Mouse (Mus musculus): Measurements from ENCODE around the gene Bnc2. TPM values are rescaled to one million over a fixed set of nuclear protein-coding genes. Genes with fewer than 3 reads are reported as not detected.

Bnc2 gene
- polyA plus RNA-seq (2015; fragmentation: Nextera tagmentation; extraction: Ambion mirVana) = 2.3 and 2.7 TPM in 2 replicates

GRCm38 (mm10) chr4:84675171-84675973 is at the start of gene Bnc2:
TSS of gene Bnc2 (minus strand) at chr4:84675275.
- no peak within 1 kb of the TSS for H3K27ac ChIP-seq (replicated peaks)
- no peaks in the 10 kb centered on the region for H3K36me3 ChIP-seq
- ATAC-seq (replicated peaks) = peak; percentile 78
- H3K9ac ChIP-seq (replicated peaks) = peak within 1 kb of the TSS; percentile 36
- H3K27me3 ChIP-seq = peaks cover 62% of the 10 kb centered on the region
- H3K9me3 ChIP-seq = no peaks in the 10 kb centered on the region
- H3K4me2 ChIP-seq (replicated peaks) = peak within 1 kb of the TSS; percentile 100
- H3K4me3 ChIP-seq = peak within 1 kb of the TSS; percentile 64
- peaks cover 24% of the 10 kb centered on the region for H3K4me1 ChIP-seq
- whole genome bisulfite sequencing = under 1% methylated on average over 71 of the region's 80 CpGs

DNA sequence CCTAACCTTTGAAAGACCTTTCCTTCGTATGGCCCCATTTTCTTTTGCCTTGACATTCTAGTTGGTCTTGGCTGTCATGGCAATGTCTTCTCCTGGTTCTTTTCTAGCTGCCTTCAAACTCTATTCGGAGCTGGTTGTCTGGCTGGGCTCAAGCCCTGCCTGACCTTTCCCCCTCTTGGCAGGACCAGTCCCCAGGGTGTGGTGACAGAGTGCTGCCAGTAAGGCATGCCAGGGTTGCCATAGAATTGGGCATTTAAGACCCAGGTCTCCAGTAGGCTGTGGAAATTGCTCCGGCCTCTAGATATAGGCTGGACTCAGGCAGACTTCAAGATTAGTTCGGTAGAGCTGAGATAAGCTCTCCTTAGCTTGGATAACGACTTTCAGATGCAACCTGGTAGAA is 32.9 kb upstream of the Bnc2 start:
- Histone ChIP-seq H3K36me3 (no peaks in the 10 kb centered on the region), H3K4me2 (replicated peaks) (no peak overlapping the region), H3K9ac (replicated peaks) (no peak overlapping the region), H3K27me3 (no peaks in the 10 kb centered on the region), H3K4me3 (no peak overlapping the region), H3K4me1 (no peaks in the 10 kb centered on the region), H3K9me3 (no peaks in the 10 kb centered on the region), H3K27ac (replicated peaks) (no peak overlapping the region)
- ATAC-seq (replicated peaks) = no peak
- 85% methylated on average over 5 of the region's 5 CpGs for WGBS

DNA sequence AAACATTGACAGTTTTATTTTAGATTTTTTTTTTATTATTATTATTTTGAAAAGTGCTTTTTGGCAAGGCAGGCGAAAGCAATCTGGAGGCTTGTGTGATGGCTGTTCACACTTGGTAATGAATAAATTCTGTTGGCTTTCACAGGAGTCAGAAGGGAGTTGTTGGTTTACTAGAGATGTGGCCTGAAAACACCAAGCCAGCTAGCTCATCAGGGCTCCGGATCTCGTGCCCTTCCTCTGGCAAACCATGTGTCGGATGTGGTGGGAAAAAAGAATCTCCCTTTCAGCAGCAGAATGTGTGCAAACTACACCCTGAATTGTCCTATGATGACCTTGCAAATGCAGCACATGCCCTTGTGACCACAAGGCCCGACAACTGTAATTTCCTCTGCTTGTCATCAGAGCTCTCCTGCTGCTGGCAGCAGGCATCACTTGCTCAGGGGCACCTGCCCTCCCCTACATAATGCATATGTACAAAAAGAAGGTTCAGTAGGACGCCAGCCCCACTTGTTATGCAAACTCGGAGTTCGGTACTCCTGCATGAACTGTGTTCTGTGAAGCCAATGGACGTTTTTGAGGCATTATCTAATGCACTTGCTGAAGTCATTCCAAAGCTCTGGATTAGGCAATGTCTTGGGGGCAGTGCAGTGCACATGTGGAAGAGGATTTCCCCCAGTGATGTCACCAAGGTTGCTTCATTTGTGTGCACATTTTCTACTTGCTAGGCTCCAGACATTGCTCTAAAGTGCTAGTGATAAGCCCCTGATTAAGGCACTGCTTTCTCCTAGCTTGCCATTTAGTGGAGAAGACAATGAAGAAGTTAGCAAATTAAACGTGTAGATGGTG is 10.7 kb upstream of the Bnc2 start:
- no peak overlapping the region for H3K27ac ChIP-seq (replicated peaks)
- H3K4me2 ChIP-seq (replicated peaks) = no peak overlapping the region
- no peak overlapping the region for H3K9ac ChIP-seq (replicated peaks)
- no peak overlapping the region for H3K4me3 ChIP-seq
- H3K27me3 ChIP-seq = no peaks in the 10 kb centered on the region
- WGBS = 50% methylated on average over 10 of the region's 10 CpGs
- H3K9me3 ChIP-seq = no peaks in the 10 kb centered on the region
- no peaks in the 10 kb centered on the region for H3K36me3 ChIP-seq
- ATAC-seq (replicated peaks) = no peak
- peaks cover 4% of the 10 kb centered on the region; the same call in 1 of the 2 replicates for H3K4me1 ChIP-seq

DNA sequence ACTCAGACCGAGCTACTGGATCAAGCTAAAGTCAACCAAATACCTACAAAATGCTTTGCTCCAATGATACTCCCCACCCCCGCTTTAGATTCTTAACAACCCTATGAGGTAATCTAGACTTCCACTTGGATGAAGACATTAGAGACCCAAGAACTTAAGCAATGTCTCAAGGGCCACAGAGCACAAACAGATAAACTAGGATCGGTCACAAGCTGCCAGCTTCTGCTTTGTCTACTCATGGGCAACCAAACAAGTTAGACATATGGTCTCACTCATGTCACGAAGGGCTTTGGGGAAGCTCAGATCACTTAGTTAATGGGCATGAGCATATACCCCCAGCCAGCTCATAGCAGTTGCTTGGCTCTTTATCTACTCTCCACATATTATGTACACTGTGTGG is 9.9 kb upstream of the Bnc2 start:
- Histone ChIP-seq H3K4me3 (no peak overlapping the region), H3K9me3 (no peaks in the 10 kb centered on the region), H3K27me3 (no peaks in the 10 kb centered on the region), H3K4me2 (replicated peaks) (no peak overlapping the region), H3K9ac (replicated peaks) (no peak overlapping the region), H3K4me1 (peaks cover 4% of the 10 kb centered on the region; the same call in 1 of the 2 replicates), H3K27ac (replicated peaks) (no peak overlapping the region), H3K36me3 (no peaks in the 10 kb centered on the region)
- WGBS = 70% methylated on average over 4 of the region's 4 CpGs
- peak; percentile 35; the same call in 1 of the 2 replicates for ATAC-seq (replicated peaks)

- under 1% methylated on average over 19 of the region's 19 CpGs for WGBS
- H3K27ac ChIP-seq (replicated peaks) = no peak overlapping the region
These were observed 870 bp upstream of the Bnc2 start for GRCm38 (mm10) chr4:84675974-84676315.

DNA sequence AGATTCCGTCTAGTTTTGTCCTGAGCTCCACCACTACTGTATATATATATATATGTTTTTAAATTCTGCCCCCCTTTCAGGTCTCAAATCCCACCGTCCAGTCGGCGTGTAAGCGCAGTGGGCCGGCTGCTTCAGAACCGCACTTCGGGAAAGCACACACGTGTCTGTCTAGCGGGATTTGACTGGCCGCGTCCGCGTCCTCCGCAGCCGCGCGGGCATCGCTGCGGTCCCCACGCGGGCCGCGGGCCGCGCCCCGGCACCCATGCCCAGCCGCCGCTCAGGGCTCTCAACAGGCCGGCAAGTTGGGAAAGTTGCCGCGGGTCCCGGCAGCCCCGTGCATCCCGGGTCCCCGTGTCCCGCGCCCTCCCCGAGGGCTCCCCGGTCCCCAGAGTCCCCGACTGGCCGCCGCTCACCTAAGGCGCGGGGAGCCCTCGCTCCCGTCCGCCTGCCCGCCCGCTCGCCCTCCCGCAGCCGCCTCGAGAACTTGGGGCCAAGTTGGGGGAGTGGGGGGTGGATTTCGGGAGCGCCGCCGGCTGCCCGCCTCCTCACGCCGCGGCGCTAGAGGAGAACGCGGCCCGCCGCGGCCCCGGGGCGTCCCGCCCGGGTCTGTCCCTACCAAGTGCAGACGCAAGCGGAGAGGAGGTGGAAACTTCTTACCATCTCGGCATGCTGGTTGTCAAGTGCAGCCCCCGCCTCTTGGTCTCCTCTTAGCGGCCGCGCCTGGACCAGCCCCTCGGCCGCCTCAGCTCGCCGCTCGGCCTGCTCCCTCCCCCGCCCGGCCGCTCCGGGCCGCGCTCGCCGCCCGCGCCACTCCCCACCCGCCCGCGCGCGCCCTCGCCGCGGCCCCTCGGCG is 531 bp downstream of the Bnc2 start:
- Histone ChIP-seq H3K36me3 (no peaks in the 10 kb centered on the region), H3K27ac (replicated peaks) (no peak overlapping the region), H3K9ac (replicated peaks) (peak overlapping the region; percentile 36), H3K4me1 (peaks cover 24% of the 10 kb centered on the region), H3K4me2 (replicated peaks) (peak overlapping the region; percentile 100), H3K9me3 (no peaks in the 10 kb centered on the region), H3K4me3 (peak overlapping the region; percentile 64), H3K27me3 (peaks cover 65% of the 10 kb centered on the region)
- peak; percentile 76 for ATAC-seq (replicated peaks)
- WGBS = under 1% methylated on average over 93 of the region's 104 CpGs

More at GRCm38 (mm10) chr4:84675974-84676315, 870 bp upstream of the Bnc2 start:
- no peak for ATAC-seq (replicated peaks)
- H3K4me1 ChIP-seq = peaks cover 24% of the 10 kb centered on the region
- no peaks in the 10 kb centered on the region for H3K9me3 ChIP-seq
- no peaks in the 10 kb centered on the region for H3K36me3 ChIP-seq
- H3K27me3 ChIP-seq = peaks cover 62% of the 10 kb centered on the region
- peak overlapping the region; percentile 64 for H3K4me3 ChIP-seq
- no peak overlapping the region for H3K9ac ChIP-seq (replicated peaks)
- peak overlapping the region; percentile 100 for H3K4me2 ChIP-seq (replicated peaks)

DNA sequence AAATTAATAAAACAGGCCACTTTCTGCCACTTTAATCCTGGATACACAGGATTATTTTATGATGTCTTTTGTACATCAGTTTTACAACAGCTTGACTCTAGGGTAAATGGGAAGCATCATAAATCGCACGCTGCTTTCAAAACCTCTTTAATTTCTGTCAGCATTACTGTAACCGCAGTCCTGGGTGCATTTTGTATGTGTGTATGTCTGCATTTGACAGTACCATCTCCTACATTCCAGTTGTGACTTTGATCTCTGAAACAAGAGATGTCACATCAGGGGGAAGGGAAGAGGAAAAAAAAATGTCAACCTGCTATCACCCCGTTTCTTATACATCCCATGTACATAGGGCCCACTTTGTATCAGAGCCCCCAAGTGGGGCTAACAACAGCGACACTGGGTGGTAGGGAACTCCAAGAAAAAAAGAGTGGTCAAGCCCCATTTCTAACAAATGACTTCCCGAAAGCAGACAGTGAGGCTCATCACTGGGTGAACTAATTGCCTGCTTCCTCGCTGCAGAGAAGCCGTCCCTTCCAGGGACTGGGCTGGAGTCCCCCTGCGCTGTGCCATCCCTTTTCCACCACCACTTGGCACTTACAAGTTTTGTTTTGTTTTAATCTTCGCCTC is 1.3 kb downstream of the Bnc2 start:
- peaks cover 24% of the 10 kb centered on the region for H3K4me1 ChIP-seq
- H3K9ac ChIP-seq (replicated peaks) = no peak overlapping the region
- H3K9me3 ChIP-seq = no peaks in the 10 kb centered on the region
- ATAC-seq (replicated peaks) = peak; percentile 20; the same call in 1 of the 2 replicates
- H3K36me3 ChIP-seq = no peaks in the 10 kb centered on the region
- no peak overlapping the region for H3K27ac ChIP-seq (replicated peaks)
- H3K27me3 ChIP-seq = peaks cover 67% of the 10 kb centered on the region
- peak overlapping the region; percentile 64 for H3K4me3 ChIP-seq
- H3K4me2 ChIP-seq (replicated peaks) = peak overlapping the region; percentile 100
- WGBS = 21% methylated on average over 10 of the region's 10 CpGs

DNA sequence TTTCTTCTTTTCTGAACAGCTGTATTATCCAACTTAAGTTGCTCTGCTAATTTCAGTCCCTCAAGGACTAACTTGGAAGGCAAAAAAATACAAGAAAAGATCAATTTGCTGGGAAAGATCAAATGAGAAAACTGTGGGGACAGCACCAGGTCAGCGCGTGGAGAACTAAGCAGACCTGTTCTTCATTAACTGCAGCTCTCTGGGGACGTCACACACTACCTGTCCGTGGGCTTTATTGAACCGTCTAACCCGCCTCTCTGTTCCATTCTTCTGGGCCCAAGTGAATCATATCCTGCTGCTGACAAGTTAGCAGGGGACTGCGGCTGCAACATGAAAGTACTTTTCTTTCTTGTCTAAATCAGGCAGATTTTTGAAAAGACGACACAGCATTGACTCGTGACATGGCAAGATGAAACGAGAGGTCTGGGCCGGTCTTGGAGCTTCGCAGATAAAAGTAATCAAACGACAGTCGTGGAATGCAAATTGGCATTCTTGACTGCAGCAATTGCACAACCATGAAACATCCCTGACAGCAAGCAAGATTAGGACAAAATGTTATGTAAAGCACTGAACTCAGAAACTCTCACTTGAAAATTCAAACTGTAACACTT is 2.8 kb downstream of the Bnc2 start:
- no peak overlapping the region for H3K4me3 ChIP-seq
- H3K27ac ChIP-seq (replicated peaks) = no peak overlapping the region
- H3K9ac ChIP-seq (replicated peaks) = no peak overlapping the region
- H3K9me3 ChIP-seq = no peaks in the 10 kb centered on the region
- 35% methylated on average over 14 of the region's 14 CpGs for WGBS
- H3K4me2 ChIP-seq (replicated peaks) = no peak overlapping the region
- ATAC-seq (replicated peaks) = no peak
- peaks cover 58% of the 10 kb centered on the region for H3K27me3 ChIP-seq
- H3K36me3 ChIP-seq = no peaks in the 10 kb centered on the region
- H3K4me1 ChIP-seq = peaks cover 24% of the 10 kb centered on the region

DNA sequence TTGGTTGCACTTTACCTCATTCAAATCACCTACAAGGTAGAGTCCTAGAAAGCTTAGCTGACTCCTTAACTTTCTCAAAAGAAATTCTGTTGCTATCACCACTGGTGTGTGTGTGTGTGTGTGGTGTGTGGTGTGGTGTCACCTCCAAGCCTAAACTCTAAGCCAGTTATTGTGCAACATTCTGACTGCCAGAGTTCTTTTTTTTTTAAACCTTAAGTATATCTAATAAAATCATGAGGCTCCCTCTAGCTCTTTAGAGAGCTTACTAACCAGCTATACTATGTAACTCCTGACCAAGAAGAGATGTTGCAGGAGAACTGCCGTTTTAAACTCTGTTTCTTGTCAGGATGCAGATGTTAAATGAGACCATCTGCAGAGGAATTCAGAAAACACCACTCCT is 4.1 kb downstream of the Bnc2 start:
- Histone ChIP-seq H3K4me3 (no peak overlapping the region), H3K9me3 (no peaks in the 10 kb centered on the region), H3K27ac (replicated peaks) (no peak overlapping the region), H3K36me3 (no peaks in the 10 kb centered on the region), H3K4me2 (replicated peaks) (no peak overlapping the region), H3K4me1 (peaks cover 22% of the 10 kb centered on the region), H3K27me3 (peaks cover 45% of the 10 kb centered on the region), H3K9ac (replicated peaks) (no peak overlapping the region)
- WGBS = 66% methylated on average over 1 of the region's 1 CpGs
- no peak for ATAC-seq (replicated peaks)

GRCm38 (mm10) chr4:84669650-84670049 is 5.4 kb downstream of the Bnc2 start:
- Histone ChIP-seq H3K9me3 (no peaks in the 10 kb centered on the region), H3K4me3 (no peak overlapping the region), H3K36me3 (no peaks in the 10 kb centered on the region), H3K4me2 (replicated peaks) (no peak overlapping the region), H3K4me1 (peaks cover 9% of the 10 kb centered on the region), H3K27me3 (peaks cover 32% of the 10 kb centered on the region), H3K9ac (replicated peaks) (no peak overlapping the region), H3K27ac (replicated peaks) (no peak overlapping the region)
- 54% methylated on average over 5 of the region's 5 CpGs for WGBS
- no peak for ATAC-seq (replicated peaks)

Data from forebrain, embryonic 15.5 days (tissue).